Comparison of ENCODE assay signal across 8 mouse cellular contexts in the genomic region with DNA sequence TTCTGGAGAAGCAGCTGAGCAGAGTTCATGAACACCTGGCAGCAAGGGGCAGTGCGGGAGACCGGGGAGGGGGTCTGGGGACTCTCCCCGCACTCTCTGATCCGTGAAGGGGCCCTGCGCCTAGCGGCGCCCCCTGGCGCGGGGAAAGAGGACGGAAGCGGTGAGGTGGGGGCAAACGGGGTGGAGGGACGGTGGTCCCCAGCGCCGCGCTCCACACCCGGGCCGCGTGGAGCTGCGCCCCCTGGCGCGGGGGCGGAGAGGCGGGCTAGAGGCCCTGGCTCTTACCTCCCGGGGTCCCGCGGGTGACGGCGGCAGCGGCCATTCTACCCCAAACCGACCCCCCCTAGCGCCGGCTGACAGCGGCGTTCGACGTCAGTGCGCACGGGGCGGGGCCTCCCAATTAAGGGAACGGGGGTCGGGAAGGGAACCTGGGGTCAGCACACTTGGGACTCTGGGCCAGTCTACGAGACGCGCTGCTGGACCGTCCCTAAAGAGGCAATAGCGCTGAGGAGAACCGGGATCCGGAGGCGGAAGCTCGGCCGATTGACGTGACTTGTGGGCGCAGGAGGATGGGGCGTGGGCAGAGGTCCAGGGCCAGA. TPM values are rescaled to one million over a fixed set of nuclear protein-coding genes. Genes with fewer than 3 reads are reported as not detected.
DNase-seq lines count a peak whose midpoint lies in the region; ATAC-seq and TF ChIP-seq lines count a peak whose summit lies in the region.

A gene (minus strand): TSS at position 505 of the 599 bp plus-strand sequence.

- peak within 1 kb of the TSS; percentile 91 for H3K4me3 ChIP-seq in forebrain, postnatal 0 days (ENCODE audit: low read depth, low read length)
- peak within 1 kb of the TSS; percentile 90 for H3K4me3 ChIP-seq in lung, postnatal 0 days (ENCODE audit: low read depth, low read length)

- peak; percentile 81 for TF ChIP-seq CTCF in forebrain, postnatal 0 days (IDR thresholded peaks at IDR 0.05; ENCODE audit: low read depth)
- TF ChIP-seq CTCF in lung, postnatal 0 days (IDR thresholded peaks at IDR 0.05): peak; percentile 67

- ATAC-seq in forebrain, postnatal 0 days: peak; percentile 87
- ATAC-seq in lung, postnatal 0 days: peak; percentile 92

- H3K36me3 ChIP-seq in forebrain, postnatal 0 days (ENCODE audit: insufficient read depth): peaks cover 18% of the 10 kb centered on the region
- H3K36me3 ChIP-seq in lung, postnatal 0 days (ENCODE audit: insufficient read depth, low read length): peaks cover 10% of the 10 kb centered on the region; the same call in 1 of the 2 replicates

- H3K9ac ChIP-seq in forebrain, postnatal 0 days: peak within 1 kb of the TSS; percentile 93
- H3K9ac ChIP-seq in lung, postnatal 0 days (replicated peaks; ENCODE audit: low read depth): peak within 1 kb of the TSS; percentile 88

- DNase-seq in ES-CJ7 (ENCODE audit: low read depth, low spot score): peak; percentile 68
- peak; percentile 90 to 91 for DNase-seq in cerebellum, adult 18-20 months
- DNase-seq in forebrain, postnatal 0 days: peak; percentile 86
- DNase-seq in heart, postnatal 36 days: peak; percentile 93 to 95
- peak; percentile 69 to 83 for DNase-seq in layer of hippocampus, adult 8-10 months (ENCODE audit: low spot score in 2 of 2)
- DNase-seq in lung, postnatal 0 days (ENCODE audit: low spot score): peak; percentile 88
- peak; percentile 80 for DNase-seq in ovary, postnatal 14 days (ENCODE audit: low spot score)
- DNase-seq in thymus, postnatal 25 days: peak; percentile 91

- H3K4me2 ChIP-seq in forebrain, postnatal 0 days (ENCODE audit: low read depth): peak within 1 kb of the TSS; percentile 90
- H3K4me2 ChIP-seq in lung, postnatal 0 days (replicated peaks; ENCODE audit: low read depth, low read length): peak within 1 kb of the TSS; percentile 90

- peak within 1 kb of the TSS; percentile 87 for H3K27ac ChIP-seq in forebrain, postnatal 0 days (ENCODE audit: low read depth, low read length)
- peak within 1 kb of the TSS; percentile 87 for H3K27ac ChIP-seq in lung, postnatal 0 days (ENCODE audit: low read length)

- WGBS in forebrain, postnatal 0 days: 3% methylated on average over 55 of the region's 55 CpGs
- 2% methylated on average over 49 of the region's 55 CpGs for WGBS in lung, postnatal 0 days

- intact Hi-C loops in heart, postnatal 36 days (cut with DNase I): loop anchor here (1.0 to 5.0 kb wide), 2 partner anchors 16 to 70 kb away; no protein-coding TSS in a partner anchor

- peaks cover 21% of the 10 kb centered on the region; the same call in 1 of the 2 replicates for H3K4me1 ChIP-seq in forebrain, postnatal 0 days (ENCODE audit: insufficient read depth)
- peaks cover 17% of the 10 kb centered on the region for H3K4me1 ChIP-seq in lung, postnatal 0 days (ENCODE audit: insufficient read depth, low read depth, low read length)

- H3K9me3 ChIP-seq in forebrain, postnatal 0 days (ENCODE audit: low read length): no peaks in the 10 kb centered on the region
- no peaks in the 10 kb centered on the region for H3K9me3 ChIP-seq in lung, postnatal 0 days (ENCODE audit: low read length)

- no peaks in the 10 kb centered on the region for H3K27me3 ChIP-seq in forebrain, postnatal 0 days (ENCODE audit: insufficient read depth, low read length)
- H3K27me3 ChIP-seq in lung, postnatal 0 days (replicated peaks; ENCODE audit: insufficient read depth, low read length): no peaks in the 10 kb centered on the region

- TF ChIP-seq EP300 in lung, postnatal 0 days (IDR thresholded peaks at IDR 0.05): no peak

RNA-seq across cellular contexts. Expression of the gene that starts here (rescaled TPM):
- total RNA-seq in forebrain, postnatal 0 days (2014; rRNA removed): 12.8 and 17.3 TPM in 2 replicates
- 11.1 and 17.7 TPM in 2 replicates for polyA plus RNA-seq in forebrain, postnatal 0 days (2015; fragmentation: Nextera tagmentation; extraction: Ambion mirVana)
- total RNA-seq in heart, postnatal 36 days (2021): 10 to 100 TPM; 39.2 to 39.6 TPM
- 100 to 1,000 TPM; 291 to 332 (median 307) TPM for total RNA-seq in layer of hippocampus, adult 8-10 months (2022)
- 8.7 and 9.9 TPM in 2 replicates for polyA plus RNA-seq in lung, postnatal 0 days (2015; fragmentation: Nextera tagmentation; extraction: Ambion mirVana)

Comparison
In these comparisons a context has a peak if more than half of its experiments do, and no peak if none do; other contexts are left out.
1. Peak in every context shown above with its lines: DNase-seq, ATAC-seq, H3K4me3 ChIP-seq and H3K27ac ChIP-seq.
2. RNA of the gene that starts here (total RNA-seq): 291 to 332 TPM in layer of hippocampus, adult 8-10 months; 39.2 to 39.6 TPM in heart, postnatal 36 days and 12.8 to 17.3 TPM in forebrain, postnatal 0 days; every median in the first group is over 4 times any median in the second.